In genomic region chr15:73986439-73986838, GRCm38 (mm10) we compare ENCODE assay signal across 11 mouse cellular contexts.
DNase-seq lines count a peak whose midpoint lies in the region.
"Had no signal": no experiment of that assay in that cellular context is flagged by ENCODE, and none has a peak within 500 bp of the region (broad histone marks: within the 10 kb centered on the region; RNA-seq: fewer than 3 reads in every experiment).

No protein-coding gene starts in this region.

- DNase-seq in ZHBTc4 (ENCODE audit: low read depth, low spot score), result peak; percentile 12
- peak; percentile 79 for DNase-seq in layer of hippocampus, adult 11-12 months (ENCODE audit: low spot score)
- peak; percentile 49 to 71 for DNase-seq in layer of hippocampus, postnatal 14 days (ENCODE audit: low spot score in 2 of 2)
- peak; percentile 79 to 83 for DNase-seq in right cerebral cortex, adult 2 months (ENCODE audit: low spot score in 2 of 2)
- no peak for DNase-seq in c-Kit-positive CD71-positive TER-119-positive erythroid progenitor cells, embryonic 14.5 days (ENCODE audit: low spot score)
- no peak for DNase-seq in gastrocnemius, postnatal 36 days
- no peak for DNase-seq in thymus, postnatal 36 days
- DNase-seq in heart, postnatal 25 days (ENCODE audit: low spot score), result no peak
- DNase-seq: B cell, adult 2 months; cerebellum, adult 9-11 months; thymus, postnatal 14 days had no signal

- intact Hi-C loops in gastrocnemius, postnatal 36 days (cut with DNase I), result no loop called here
- intact Hi-C loops in heart, postnatal 25 days (cut with DNase I), result no loop called here

Comparison
In these comparisons a context has a peak if more than half of its experiments do, and no peak if none do; other contexts are left out.
1. DNase-seq: peak in ZHBTc4 (single experiment), layer of hippocampus, adult 11-12 months (single experiment), layer of hippocampus, postnatal 14 days (2 of 2) and right cerebral cortex, adult 2 months (2 of 2); none in c-Kit-positive CD71-positive TER-119-positive erythroid progenitor cells, embryonic 14.5 days (single experiment), gastrocnemius, postnatal 36 days (0 of 2), thymus, postnatal 36 days (0 of 2) and heart, postnatal 25 days (single experiment).